Mouse (Mus musculus): Measurements from ENCODE around the gene Hoxa3. TPM values are rescaled to one million over a fixed set of nuclear protein-coding genes. Genes with fewer than 3 reads are reported as not detected.

Gene Hoxa3
- not detected for total RNA-seq (2023)

DNA sequence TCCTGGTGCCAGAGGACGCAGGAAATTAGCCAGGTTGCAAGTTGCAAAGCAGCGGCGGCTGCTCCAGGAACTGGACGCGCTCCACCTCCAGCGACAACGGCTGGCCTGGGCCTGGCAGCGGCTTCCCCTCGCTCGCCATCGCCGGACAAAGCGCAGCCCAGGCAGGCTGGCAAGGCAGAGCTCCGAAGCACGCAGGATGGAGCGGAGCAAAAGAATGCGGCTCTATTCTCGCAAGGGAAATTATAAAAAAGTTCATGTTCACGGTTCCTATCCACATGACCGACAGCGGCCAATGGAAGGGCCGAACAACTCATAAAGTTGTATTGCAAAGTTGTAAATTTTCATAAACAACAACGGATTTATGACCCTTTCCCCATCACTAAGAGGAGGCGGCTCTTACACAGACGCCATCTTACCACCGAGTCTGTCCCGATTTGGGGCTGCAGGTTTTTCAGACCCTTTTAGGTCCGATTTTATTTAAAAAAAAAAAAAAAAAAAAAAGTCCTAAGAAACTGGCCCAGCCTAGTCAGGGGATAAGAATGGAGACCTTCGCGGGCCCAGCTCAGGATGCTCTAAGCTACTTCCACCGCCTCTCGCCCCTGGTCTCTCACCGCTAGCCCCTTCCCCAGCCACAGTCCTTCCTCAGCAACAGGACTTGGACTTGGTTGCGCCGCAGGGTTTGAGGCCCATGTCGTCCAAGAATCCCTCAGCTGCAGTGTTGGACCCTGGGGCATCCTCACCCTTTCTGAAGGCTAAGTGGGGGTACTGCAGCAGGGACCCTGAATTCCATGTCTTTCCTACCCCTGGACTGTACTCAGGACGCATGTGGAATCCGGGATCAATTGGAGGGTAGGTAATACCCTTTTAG lies at the start of gene Hoxa3, which contains the start of gene Gm28308:
TSS of gene Hoxa3 (minus strand) at position 218 of the 868 bp plus-strand sequence.
TSS of gene Gm28308 (minus strand) at position 221 of the 868 bp plus-strand sequence.

DNA sequence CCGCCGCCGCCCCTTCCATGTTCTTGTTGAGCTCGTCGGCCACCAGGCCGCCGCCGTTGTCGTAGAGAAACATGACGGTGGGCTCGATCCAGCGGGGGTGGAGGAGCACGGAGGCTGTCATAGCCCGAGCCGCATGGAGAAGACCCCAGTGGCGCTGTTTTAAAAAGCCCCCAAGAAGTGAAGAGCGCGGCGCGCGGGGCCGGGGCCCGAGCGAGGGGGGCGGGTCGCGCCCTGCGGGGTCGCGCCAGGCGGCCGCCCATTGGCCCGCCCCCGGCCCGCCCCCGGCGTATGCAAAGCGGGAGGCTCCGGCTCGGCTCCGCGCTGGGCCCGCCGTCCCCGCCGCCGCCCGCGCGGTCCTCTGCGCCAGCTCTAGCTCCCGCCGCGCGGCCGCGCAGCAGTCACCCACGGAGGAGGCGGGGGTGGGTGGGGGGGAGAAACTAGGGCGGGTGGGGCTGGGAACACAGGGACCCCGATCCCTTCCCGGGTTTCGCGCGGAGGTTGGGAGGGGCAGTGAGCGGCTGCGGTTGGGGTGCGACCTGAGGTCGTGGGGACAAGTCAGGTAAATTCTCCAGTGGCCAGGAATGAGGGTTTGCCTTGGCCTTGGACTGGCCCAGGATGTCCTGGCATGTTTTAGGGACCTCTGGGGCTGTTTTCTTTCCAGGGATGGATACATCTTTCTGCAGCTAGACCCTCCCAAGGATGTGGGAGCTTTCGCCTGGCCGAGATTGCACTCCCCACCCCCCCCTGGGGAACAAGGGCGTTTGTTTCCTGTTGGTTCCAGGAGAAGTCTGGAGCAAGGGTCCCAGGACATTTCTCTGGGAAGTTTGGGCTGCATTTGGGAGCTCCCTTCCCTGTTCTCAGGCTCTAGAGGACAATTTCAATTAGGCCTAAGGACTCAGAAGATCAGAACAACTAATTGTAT lies 47.8 kb upstream of the Hoxa3 start, which contains the start of gene Hoxa13:
TSS of gene Hoxa13 (minus strand) at position 227 of the 922 bp plus-strand sequence.

DNA sequence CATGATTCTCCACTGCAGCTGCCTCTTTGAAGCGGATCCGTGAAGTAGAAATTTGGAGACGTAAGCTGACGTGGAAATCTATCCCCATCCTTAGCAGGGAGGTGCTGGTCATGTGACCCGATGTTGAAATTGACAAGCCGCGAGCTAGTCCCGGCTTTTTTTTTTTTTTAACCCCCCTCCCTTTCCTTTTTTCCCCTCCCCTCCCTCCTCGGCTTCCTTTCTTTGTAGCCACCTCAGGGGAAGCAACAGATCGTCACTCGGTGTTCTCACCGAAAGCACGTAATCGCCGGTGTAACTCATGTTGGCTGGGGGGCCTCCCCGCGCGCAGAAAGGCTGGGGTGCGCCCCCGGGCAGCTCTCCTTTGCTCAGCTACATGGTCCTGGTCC lies 32.6 kb upstream of the Hoxa3 start, which contains the start of gene Hoxa11:
TSS of gene Hoxa11 (minus strand) at position 54 of the 386 bp plus-strand sequence.

DNA sequence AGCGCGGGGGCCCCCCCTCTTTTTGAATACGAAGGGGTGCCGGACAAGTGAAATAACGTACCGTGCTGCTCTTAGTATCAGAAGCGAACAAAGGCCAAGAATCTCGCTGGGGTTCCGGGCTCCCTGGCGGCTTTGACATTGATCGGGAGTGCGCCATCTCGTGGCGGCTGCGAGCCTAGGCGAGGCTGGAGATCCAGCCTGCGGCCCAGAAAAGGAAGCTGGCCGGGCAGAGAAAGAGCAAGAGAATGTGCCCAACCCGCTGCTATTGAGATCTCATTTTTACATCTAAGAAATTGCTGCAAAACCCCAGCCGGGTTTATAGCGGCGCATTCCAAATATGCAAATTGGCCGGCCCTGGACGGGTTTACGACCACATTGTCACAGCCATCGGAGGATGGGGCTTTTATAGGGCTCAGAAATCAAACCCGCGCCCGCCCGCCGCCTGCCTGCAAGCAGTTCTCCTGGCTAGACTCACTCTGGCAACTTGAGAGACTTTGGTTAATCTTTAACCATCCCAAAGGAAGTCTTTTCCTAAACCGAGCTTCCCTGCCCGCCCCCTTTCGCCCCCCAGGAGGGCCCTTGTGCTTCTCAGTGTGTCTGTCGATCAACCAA lies 27.4 kb upstream of the Hoxa3 start, which contains the start of gene Hoxa10:
TSS of gene Hoxa10 (minus strand) at position 466 of the 612 bp plus-strand sequence.

GRCm38 (mm10) chr6:52230516-52231165 lies 17.5 kb upstream of the Hoxa3 start, which contains the start of gene Hoxa9:
Hoxa9 (minus strand) TSS chr6:52231089.

GRCm38 (mm10) chr6:52221337-52221992 lies 8.3 kb upstream of the Hoxa3 start, which contains the start of gene Hoxa7:
Hoxa7 (minus strand) TSS chr6:52221854.

GRCm38 (mm10) chr6:52208072-52208867 lies 4.9 kb downstream of the Hoxa3 start, which contains the start of gene Hoxa6:
Hoxa6 (minus strand) TSS chr6:52208722.

DNA sequence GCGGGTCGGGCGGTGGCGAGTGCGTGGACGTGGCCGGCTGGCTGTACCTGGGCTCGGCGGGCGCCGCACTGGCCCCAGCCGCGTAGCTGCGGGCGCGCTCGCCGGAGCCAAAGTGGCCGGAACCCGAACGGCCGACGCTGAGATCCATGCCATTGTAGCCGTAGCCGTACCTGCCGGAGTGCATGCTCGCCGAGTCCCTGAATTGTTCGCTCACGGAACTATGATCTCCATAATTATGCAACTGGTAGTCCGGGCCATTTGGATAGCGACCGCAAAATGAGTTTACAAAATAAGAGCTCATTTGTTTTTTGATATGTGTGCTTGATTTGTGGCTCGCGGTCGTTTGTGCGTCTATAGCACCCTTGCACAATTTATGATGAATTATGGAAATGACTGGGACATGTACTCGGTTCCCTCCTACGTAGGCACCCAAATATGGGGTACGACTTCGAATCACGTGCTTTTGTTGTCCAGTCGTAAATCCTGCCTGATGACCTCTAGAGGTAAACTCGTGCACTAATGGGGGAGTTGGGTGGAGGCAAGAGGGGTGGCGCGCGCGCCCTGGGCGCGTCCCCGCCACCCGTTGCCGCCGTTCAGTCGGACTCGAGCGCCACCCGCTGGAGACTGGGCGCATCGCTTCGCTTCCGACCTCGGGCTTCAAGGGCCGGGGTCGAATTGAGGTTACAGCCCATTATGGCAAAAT lies 8.9 kb downstream of the Hoxa3 start, which contains the start of gene Hoxa5:
TSS of gene Hoxa5 (minus strand) at position 538 of the 703 bp plus-strand sequence.

DNA sequence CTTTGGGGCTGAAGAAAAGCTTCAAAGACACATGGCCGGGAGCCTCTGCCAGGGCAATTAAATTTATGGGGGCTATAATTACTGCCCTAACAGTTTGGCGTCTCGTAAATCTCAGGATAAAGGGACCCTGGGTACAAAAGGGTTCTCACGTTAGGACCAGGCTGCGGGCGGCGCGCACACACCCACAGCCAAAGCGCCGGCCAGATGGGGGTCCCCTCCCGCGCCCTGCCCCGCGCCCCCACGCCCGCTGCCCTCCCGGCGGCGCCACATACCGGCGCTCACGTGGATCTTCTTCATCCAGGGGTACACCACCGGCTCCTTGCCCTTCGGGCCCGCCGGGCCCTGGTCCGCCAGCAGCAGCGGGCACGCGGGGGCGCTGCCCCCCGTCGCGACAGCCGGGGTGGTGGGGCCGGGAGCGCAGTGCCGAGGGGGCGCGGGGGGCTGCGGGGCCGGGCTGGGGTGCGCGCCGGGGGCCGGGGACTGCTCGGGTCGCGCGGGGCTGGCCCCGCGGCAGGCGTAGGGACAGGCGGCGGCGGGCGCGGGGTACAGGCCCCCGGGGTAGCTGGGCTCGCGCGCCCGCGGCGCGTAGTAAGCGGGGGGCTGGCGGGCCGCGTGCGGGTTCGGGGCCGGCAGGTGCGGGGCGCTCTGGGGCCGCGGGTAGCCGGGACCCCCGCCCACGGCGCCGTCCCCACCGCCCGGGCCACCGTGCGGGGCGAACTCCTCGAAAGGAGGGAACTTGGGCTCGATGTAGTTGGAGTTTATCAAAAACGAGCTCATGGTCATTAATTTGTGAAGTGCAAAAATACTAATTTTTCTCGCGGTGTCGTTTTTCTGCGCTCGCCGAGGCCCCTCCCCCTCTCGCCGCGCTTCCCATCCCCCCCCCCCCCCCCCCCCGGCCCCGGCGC lies 22.0 kb downstream of the Hoxa3 start, which contains the start of gene Hoxa4:
TSS of gene Hoxa4 (minus strand) at position 848 of the 905 bp plus-strand sequence.

GRCm38 (mm10) chr6:52177061-52177735 lies 35.9 kb downstream of the Hoxa3 start, which contains the start of gene 5730596B20Rik:
5730596B20Rik (plus strand) TSS chr6:52177498.

DNA sequence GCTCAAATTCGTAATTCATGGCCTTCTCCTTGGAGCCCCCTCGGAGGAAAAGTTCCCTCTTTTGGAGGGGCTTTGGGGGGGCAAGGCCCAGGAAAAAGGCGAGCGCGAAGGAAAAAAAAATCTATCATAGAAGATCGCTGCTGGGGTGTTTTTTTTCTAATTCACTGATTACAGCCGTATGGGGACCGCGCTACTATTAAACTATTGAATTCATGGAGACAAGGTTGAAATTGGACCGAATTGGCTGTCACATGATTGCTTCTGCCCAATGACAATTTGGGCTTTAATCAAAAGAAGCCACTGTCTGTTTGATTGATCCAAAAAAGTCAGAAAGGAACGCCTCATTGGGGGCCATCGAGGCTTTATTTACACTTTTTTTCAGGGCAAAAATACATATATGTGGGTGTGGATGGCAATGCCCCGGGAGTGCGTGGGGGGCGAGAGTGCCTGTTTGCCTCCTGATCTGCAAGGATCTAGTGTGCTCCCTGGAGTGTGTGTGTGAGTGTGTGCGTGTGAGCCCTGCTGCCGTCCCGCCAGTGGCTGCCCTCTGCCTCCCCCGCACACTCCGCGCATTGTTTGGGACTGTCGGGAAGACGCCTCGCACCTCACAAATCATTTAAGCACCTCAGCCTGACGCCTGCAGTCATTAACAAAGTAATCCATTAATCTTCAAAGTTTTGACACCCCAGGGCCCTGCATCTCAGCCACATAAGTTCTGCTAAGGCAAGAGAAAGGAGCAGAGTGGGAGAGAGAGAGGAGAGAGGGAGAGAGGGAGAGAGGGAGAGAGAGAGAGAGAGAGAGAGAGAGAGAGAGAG lies 48.3 kb downstream of the Hoxa3 start, which contains the start of gene Hoxa2:
TSS of gene Hoxa2 (minus strand) at position 206 of the 815 bp plus-strand sequence.

DNA sequence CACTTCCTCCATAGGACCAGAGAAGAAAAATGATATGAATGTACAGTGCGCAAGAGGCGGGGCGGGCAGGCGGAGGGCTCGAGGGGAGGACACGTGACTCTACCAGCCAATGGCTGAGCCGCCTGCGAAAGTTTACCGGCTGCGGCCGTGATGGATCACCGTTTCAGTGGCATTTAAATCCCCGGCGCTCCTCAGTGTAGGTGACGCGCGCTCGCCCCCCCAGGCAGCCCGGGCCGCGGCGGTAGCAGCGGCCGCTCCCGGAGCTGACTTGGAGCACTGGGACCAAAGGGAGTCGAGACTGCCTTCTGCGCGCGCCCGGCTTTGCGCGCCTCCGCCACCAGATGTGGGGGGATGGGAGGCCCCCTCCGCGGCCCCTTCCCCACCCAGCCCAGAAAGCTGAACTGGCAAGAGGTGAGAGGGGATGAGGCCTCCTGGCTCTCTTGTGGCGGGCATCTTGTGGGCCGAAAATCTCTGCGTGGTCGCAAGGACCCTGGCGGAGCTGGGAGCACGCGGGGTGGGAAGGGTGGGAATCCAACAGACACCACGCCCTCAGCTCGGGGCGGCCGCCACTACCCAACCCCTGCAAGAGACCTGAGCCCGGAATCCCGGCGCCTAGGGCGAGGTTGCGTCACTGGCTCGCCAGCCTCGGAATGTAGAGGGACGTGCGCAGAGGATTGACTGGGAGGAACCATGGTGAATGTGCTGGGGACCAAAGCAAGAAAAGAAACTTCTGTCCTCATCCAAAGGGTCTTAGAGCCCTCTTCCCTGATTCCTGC lies 54.7 kb downstream of the Hoxa3 start, which contains the start of gene Hoxa1:
TSS of gene Hoxa1 (minus strand) at position 42 of the 776 bp plus-strand sequence.

